Mouse (Mus musculus) thymus, postnatal 14 days (tissue): Measurements from ENCODE around the gene Zfp148.

Source experiments
- DNase-seq: peaks from one replicate; pipeline ENCODE4 v3.0.0; 2021

Gene Zfp148

DNA sequence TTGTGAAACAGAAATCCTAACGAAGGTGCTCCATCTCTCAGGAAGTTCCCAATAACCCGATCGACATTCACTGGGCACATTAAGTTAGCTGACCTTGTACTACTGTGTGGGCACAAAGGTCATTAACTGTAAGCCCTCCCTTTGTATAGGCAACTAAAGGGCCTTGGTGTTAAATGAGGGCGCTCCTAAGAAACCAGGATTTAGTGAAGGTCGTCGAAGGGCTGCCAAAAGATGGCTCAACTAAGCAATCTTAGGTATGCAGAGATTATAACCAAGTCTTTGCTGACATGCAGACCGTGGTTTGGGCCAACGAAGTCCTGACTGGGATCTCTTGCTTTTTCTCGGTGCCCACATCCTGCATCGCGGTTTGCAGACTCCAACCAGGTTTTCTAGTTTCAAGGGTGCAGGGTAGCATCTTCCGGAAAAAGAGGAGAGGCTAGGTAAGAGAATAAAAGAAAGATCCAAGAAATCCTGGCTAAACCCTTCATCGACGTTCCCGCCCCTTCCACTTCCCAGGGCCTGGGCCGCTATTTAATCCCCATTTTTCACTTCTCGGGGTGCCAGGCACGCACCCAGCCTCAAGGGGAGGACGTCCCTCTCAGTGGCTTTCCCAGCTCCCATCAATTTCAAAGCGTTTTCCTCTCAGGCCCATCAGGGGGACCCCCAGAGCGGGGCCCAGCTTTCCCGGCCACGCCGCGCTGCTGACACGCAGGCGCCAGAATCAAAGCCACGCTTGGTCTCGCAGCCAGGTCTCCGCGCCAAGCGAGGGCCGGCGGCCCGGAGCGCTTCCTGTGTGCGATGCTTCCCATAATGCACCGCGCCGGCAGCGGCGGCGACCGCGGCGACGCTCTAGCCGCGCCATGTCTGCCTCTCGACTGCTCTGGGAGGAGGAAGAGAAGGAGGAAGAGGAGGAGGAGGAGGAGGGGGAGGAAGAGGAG, at the start of gene Zfp148:
Gene Zfp148, plus strand, starts transcription at position 893 of the 938 bp plus-strand sequence.
- peak; percentile 93 for DNase-seq

DNA sequence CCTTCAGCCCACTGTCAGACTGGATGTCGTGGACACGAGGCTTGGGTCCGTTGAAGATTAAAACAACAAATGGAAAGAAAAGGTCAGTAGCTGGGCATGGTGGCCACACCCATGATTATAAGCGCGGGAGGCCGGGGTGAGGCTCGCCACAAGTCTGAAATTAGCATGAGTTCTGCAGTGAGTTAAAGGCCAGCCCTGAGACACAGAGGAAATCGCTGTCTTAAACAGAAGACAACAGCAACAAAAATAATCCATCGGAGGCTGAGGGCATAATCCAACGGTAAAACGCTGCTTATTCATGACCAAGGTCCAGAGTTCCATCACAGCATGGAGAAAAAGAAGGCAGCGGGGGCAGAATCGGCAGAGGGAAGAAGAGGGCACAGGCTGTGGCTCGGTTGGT, 47.6 kb upstream of the Zfp148 start:
- no peak for DNase-seq

DNA sequence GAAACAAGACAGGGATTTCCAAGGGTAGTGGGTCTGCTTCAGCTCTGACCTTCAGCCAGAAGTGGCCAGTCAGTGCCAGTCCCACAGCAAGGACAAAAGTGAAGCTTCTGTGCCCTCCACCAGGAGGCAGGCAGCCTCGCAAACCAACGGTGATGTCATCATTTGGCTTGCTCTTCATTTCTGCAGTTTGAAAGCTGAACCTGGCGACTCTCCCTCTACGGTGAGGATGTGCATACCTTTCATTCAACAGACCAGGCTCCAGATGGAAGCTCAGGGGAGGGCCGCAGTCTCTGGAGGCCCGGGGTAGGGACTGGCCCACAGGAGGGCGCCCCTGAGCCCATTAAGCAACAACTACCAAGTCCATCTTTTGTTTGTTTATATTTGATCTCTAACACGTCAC, 43.5 kb upstream of the Zfp148 start:
- DNase-seq = peak; percentile 88

DNA sequence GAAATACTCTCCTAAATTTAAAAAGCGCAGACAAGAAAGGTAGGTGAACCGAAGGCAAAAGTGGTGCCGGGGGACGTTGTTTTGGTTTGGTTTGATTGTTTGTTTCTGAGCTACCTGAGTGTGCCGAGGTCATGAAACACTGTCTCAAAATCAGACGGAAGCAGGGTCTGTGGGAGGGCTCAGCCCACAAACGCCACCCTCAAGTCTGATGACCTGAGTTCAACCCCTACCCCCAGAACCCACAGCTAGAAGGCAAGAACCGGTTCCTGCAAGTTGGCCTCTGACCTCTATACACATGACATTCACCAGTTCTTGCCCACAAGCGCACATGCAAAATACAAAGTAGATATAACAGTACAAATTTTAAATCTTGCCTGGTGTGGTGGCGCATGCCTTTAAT, 43.0 kb upstream of the Zfp148 start:
- DNase-seq = no peak

DNA sequence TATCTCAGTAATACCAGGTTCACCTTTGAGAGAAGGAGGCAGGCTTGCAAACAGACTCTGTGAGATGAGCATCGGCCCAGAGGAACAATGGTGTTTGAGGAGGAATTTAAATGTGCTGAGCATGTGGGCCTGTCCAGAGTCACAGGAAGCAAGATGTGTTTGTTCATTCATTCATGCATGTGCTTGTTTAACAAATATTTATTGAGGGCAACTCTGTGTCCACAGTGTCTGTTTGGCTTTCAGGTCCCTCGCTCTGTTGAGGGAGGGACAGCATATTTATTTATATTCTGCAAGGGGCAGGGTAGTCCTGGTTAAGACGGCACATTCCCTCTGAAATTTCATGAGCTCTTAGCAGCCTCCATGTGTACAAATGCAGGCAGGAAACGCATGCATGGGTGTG, 42.1 kb upstream of the Zfp148 start:
- DNase-seq = no peak

DNA sequence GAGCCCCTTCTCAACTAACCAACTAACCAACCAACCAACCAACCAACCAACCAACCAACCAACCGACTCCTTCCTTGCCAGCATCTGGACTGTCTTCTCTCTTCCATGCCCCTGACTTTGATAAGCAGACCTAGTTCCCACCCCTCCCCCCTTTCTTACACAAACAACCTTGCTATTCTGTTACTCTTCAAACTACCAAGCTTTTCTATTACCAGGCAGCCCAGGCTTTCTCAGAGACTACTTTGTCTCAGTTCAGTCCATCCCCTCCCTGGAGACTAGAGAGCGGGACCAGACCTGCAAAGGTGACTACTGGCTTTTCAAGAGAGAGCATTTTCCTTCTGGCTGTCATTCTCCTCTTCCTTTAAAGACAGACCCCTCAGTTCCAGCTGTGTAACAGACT, 41.2 kb upstream of the Zfp148 start:
- no peak for DNase-seq

DNA sequence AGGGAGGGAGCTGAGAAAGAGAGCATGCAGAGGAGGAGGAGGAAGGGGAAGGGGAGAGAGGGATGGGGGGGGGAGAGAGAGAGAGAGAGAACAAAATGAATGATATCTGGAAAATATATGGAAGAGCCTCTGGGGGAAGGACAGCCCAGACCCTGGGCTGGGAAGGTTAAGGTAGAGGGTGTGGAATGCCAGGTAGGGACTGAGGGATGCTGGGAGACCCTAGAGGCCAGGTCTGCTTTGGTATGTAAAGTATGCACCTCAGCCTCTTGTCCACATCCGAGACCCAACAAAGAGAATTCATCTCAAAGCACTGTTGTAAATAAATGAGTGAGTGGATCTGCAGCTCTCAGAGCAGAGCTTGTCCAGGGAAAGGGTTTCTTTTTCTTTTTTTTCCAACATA, 38.3 kb upstream of the Zfp148 start:
- DNase-seq = no peak

DNA sequence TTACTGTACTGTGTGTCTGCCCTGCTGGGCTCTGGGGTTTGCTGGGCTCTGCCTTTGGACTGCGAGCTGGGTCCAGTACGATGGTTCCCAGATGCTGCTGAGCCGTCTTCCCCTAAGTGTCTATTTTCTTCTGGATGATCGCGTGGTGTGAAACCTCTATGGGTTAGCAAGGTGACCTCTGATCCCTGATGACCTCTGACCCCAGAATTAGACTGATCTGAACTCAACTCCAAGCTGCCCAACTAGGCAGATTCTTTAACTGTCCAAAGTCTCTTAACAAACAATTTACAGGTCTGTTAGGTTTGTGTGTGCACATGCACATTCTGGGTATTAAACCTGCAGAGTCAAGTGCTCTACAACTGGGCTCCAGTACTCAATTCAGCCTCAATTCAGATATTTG, 37.5 kb upstream of the Zfp148 start:
- DNase-seq = no peak

DNA sequence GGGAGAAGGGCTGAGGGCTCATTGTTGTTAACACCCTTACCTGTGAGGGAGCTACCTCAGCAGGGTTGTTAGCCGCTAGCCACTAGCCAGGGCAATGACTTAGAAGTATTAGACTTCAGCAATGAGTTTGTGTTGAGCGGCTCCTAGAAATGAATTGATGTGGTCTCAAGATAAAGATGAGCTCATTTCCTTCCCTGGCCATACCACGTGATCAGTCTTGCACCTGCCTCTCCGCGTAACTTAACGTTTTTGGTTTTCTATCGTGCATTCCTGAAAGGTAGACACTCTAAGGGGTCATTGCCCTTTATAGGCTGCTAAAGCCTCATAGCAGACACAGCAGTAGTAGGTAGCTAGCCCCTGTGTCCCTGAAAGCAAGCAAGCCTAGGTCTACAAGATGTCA, 37.0 kb upstream of the Zfp148 start:
- DNase-seq = peak; percentile 67

DNA sequence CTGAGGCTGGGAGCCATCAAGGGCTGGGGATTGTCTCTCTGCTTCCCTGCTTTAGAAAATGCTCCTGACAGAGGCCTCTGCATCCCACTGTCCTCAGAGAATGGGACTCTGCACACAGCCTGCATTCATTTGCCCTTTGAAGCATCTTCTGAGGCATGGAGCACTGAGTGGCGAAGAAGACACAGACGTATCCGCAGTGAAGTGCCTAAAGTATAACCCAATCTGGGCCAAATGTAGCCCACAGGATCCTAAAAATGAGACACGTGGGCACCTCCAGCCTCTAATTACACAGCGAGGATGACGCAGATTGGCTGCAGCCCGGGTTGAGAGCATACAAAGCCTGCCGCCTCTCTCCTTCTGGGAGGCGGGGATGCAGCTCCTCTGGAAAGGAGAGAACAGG, 36.3 kb upstream of the Zfp148 start:
- DNase-seq = no peak

DNA sequence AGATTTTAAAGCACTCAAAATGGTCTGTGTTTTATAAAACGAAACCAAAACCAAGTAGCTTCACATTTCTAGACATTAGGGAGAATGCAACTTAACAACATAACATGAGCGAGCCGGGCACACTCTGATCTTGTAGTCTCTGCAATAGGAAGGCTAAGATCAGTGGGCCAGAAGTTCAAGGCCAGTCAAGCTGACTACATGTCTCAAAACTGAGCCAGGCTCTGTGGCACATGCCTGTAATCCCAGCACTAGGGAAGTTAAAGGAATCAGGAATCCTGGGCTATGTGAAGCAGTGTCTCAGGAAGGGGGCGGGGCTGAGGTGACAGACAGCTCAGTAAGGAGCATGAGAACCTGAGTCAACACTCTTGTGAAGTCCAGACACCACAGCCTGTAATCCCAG, 35.8 kb upstream of the Zfp148 start:
- DNase-seq = peak; percentile 50

DNA sequence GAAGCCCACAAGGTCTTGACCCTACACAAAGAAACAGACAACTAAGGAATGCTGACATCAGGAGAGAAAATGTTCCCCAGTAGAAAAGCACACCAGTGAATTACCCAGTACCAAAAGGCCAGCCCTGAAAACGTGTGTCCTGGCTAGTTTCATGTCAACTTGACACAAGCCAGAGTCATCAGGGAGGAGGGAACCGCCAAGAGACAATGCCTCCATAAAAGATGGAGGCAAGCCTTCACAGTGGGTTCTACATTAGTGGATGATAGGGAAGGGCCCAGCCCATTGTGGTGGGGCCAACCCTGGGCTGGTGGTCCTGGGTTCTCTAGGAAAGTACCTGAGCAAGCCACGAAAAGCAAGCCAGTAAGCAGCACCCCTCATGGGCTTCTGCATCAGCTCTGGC, 34.3 kb upstream of the Zfp148 start:
- DNase-seq = no peak

DNA sequence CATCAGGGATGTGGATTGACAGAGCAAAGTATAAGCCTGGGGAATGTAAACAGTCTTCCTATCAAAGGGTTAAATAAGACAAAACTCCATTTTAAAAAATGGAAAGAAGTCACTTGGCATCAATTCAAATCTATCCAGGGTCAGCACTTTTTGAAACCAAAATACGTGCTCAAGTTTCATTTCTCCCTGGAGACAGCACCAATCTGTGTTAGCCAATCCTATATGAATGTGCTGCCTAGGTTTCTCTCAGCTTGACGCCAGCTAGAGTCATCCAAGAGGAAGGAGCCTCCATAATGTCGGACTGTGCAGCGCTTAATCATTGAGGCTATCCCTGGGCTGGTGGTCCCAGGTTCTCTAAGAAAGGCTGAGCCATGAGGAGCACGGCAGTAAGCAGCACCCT, 33.5 kb upstream of the Zfp148 start:
- no peak for DNase-seq

DNA sequence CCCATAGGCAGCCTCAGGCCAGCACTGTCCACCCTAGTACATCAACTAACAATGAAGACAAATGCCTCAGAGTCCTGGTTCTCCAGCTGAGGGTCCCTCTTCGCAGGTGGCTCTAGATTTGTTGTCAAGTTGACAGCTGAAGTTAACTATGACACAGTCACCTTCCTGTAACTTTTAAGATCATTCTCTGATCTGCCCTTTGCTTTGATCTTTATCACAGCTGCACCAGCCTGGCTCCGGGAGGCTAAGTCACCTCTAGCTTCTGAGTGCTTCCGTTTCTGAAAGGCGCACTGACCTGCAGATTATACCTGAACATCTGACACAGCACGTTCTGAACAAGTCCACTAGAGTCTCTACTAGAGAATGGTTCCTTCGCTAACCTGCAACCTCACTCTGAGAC, 22.8 kb upstream of the Zfp148 start:
- peak; percentile 46 for DNase-seq

DNA sequence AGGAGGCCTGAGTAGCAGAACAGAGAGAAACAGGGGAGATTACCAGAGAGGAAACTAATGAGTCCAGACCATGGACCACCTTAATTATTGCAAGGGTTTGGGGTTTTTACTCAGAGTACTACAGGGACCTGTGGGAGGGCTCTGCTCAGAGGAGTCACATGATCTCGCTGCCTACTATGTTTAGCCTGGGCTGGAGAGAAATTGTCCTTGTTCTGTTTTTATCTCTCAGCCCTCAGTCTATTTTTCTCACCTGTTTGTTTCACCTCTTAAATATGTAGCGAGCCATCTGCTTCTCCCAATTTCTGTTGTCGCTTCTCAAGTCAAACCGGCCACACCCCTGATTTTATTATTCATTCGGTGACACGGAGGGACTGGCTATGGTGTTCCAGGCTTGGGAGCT, 14.9 kb upstream of the Zfp148 start:
- DNase-seq = no peak

DNA sequence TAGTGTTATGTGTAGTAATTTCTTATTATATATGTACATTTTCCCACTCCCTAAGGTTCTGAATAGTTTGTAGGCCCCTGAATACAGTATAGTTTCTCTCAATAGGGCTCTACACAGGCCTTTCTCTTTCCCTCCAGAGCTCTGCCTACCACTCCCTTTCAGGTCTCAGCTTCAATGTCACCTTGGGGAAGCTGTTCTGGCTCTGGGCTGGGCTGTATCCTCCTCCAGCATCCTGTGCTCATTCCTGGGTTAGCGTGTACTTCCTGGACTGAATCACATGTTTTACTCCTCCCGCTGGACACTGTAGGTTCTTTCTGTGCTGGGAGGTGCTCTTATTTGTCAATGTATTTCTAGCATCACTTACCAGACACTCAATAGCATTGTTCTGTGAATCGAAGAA, 12.0 kb upstream of the Zfp148 start:
- no peak for DNase-seq

DNA sequence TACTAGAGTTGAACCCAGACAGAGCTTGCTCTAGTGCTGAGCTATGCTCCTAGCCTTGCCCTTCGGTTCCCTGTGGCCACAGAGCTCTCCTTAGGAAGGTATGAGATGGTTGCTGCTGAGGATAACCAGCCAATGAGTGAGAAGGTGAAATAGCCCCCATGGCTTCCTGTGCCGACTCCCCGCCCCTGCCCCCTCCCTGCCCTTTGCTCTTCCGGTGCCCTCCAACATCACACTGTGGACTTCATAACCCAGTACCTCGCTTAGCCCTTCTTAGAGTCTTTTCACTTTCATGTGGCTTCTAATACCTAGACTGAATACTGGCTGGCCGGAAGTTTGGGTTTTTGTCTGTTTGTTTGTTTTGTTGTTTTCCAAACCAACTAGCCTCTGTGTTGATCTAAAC, 9.8 kb upstream of the Zfp148 start:
- DNase-seq = peak; percentile 44

DNA sequence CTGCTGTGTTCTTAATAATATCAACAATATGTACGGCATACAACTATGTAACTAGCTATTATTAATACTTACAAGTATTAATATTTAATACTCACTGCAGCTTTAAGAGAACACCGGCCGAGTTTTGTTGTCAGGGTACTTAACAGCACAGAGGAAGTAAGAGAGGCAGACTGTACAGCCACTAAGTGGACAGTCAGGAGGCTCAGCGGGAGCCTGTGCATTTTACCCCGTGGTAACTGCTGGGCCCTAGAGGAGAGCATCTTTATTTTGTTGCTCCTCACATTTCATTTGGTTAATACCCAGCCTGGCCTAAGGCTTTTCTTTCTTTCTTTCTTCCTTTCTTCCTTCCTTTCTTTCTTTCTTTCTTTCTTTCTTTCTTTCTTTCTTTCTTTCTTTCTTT, 8.0 kb upstream of the Zfp148 start:
- no peak for DNase-seq

DNA sequence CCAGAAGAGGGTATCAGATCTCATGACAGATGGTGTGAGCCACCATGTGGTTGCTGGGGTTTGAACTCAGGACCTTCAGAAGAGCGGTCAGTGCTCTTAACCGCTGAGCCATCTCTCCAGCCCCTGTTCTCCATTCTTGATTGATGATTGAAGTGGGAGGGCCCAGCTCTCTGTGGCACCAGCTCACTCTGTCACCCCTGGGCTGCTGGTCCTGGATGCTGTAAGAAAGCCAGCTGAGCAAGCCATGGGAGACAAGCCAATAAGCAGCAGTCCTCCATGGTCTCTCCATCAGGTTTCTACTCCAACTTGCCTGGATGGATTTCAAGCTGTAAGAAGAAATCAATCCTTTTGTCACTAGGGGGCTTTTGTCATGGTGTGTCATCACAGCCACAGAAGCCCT, 7.3 kb upstream of the Zfp148 start:
- DNase-seq = no peak

DNA sequence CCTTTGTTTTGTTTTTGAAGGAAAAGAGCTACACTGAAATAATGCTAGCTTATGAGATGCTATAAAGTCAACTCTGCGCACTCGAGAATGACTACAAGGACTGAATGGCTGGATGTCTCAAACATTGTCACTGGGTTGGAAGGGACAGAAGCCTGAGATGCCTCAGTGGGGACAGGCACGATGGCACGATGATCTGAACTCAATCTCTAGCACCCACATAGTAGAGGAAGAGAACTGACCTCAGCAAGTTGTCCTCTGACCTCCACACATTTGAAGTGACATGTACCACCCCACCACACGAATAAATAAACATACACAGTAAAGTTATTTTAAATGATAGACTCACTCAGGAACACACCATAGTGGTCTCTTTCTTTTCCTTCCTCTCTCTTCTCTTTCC, 4.4 kb upstream of the Zfp148 start:
- DNase-seq = no peak

DNA sequence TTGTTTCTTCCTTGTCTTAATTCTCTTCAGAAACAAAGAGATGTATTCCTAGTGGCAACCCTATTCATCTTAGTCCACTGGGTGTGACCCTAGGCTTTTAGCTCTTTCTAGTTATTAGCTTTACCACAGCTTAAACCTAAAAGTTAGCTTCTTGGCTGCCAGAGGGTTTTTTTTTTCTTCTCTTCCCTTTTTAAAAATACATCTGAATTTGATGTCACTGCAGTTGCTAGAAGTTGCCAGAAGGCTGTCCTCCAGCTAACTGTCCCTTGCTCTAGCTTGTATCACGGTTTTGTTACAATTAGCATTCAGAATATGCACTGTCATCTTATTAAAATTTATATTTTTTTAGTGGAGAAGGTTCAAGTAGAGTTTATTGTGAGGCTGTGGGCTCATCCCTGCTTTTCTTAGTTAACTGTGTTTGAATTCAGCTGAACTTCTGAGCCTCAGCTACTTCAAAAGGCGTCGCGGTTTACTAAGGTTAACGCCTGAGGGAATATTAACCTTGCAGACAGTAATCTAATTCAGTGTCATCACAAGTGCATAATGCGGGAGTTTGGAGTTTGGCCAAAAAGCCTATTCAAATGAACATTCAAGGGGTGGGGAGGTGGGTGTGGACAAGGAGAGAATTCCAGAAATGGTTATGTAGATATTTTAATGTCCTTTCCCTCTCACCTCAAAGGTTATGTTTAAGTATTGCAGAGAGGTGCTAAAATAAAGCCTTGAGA, 1.3 kb upstream of the Zfp148 start:
- DNase-seq = peak; percentile 23

DNA sequence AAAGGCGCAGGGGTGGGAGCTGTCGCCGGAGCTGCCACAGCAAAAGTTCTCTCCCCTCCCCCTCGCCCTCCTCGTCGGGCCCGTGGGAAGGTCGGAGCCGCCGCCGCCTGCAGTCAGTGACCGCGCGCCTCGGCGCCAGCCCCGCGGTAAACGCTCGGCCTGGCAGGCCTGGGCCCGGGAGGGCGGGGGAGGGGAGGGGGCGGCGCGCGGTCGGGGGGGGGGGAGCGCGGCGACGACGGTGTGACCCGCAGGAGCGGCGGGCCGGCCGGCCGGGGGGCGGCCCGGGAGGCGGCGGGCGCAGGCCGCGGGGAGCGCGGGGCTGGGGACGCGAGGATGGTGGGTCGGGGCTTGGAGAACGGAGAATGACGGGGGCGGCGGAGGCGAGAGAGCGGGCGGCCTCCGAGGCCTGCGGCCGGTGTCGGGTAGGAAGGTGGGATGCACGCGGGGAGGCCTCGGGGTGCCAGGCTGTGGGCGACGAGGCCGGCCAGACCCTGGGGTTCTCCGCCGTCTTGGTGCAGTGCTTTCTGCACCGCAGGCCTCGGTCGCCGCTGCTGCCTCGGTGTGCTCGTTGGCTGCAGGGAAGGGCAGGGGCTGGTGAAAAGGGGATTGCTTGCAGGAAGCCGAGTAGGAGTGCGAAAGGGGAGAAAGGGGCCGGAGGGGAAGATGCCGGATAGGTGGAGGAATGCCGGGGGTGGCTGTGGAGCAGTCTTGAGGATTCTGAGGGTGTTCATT, 412 bp downstream of the Zfp148 start:
- DNase-seq = peak; percentile 67

DNA sequence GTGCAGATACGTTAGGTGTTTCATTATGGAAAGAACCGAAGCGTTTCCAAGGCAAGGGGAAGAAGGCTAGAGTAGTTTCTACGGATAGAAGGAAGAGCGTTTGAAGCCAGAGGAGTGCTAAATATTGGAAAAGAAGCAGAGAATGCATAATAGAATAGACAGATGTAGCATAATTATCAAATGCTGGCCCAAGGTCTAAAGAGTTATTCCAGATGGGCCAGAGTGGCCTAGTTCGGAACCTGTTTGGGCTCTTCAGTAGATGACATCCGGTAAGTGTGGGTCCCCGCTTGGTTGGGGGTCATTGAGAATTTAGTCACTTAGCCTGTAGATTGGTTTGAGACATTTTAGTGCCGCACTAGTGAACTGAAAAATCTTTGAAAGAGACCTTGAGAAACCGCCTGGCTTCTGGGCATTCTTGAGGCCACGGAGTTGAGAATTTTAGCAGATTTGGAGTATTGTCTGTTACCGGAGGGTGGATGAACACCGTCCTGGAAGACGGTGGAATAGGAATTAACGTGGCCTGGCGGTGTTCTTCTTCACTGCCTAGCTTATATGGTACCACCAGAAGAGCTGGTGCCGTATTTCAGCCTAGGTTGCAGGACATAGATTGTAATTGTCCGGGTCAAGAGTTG, 1.1 kb downstream of the Zfp148 start:
- DNase-seq = no peak
